Mouse (Mus musculus): ENCODE results near the gene Cdc42bpg.

GRCm38 (mm10) chr19:6277661-6278438 lies 28.4 kb upstream of the Cdc42bpg start:
- no peak for TF ChIP-seq EP300 (IDR thresholded peaks at IDR 0.05; ENCODE audit: low read depth)
- TF ChIP-seq CTCF (IDR thresholded peaks at IDR 0.05; ENCODE audit: low read depth): no peak
